ENCODE assay signal across 16 mouse cellular contexts in genomic region chr14:75826851-75827410, GRCm38 (mm10). TPM values are rescaled to one million over a fixed set of nuclear protein-coding genes. Genes with fewer than 3 reads are reported as not detected.
DNase-seq lines count a peak whose midpoint lies in the region; ATAC-seq lines count a peak whose summit lies in the region.
"Had no signal": no experiment of that assay in that cellular context is flagged by ENCODE, and none has a peak within 500 bp of the region (broad histone marks: within the 10 kb centered on the region; RNA-seq: fewer than 3 reads in every experiment).

No protein-coding gene starts in this region.

- no peak for DNase-seq in frontal cortex, postnatal 14 days (ENCODE audit: low spot score in 2 of 2)
- DNase-seq in heart, adult 11 months, result peak; percentile 94
- no peak for DNase-seq in heart, postnatal 4 days
- peak; percentile 60 for DNase-seq in 3T3-L1 (ENCODE audit: low read depth, low spot score)
- DNase-seq in skeletal muscle tissue, adult 2 months (ENCODE audit: low read depth, low spot score), result peak; percentile 78
- no peak for DNase-seq in thymus, postnatal 14 days
- DNase-seq: adrenal gland, adult 2 months; adrenal gland, postnatal 25 days; cerebellum, adult 2 months; cerebellum, postnatal 10 days; forebrain, postnatal 0 days had no signal

- peak; percentile 48; the same call in 1 of the 2 replicates for ATAC-seq in frontal cortex, adult (ENCODE audit: low TSS enrichment)
- ATAC-seq: activated CD4-positive, CD25-positive, alpha-beta regulatory T cell, adult 4 months; forebrain, embryonic 13.5 days; forebrain, postnatal 0 days; intestine, postnatal 0 days; Patski had no signal

RNA-seq across cellular contexts. Expression of gene Tpt1, which starts 18.0 kb away (rescaled TPM):
- total RNA-seq in heart, postnatal 4 days (2021), result 1,000 to 10,000 TPM; 3,223 to 3,331 TPM

RNA-seq across cellular contexts. Expression of gene Slc25a30, which starts 40.1 kb away (rescaled TPM):
- 10 to 100 TPM; 17.5 to 20.3 TPM for total RNA-seq in heart, postnatal 4 days (2021)

Comparison
In these comparisons a context has a peak if more than half of its experiments do, and no peak if none do; other contexts are left out.
1. DNase-seq: peak in heart, adult 11 months (single experiment), 3T3-L1 (single experiment) and skeletal muscle tissue, adult 2 months (single experiment); none in frontal cortex, postnatal 14 days (0 of 2), heart, postnatal 4 days (single experiment) and thymus, postnatal 14 days (single experiment).